12 mouse cellular contexts compared by ENCODE assay signal in genomic region chr11:67153123-67153522, GRCm38 (mm10). TPM values are rescaled to one million over a fixed set of nuclear protein-coding genes. Genes with fewer than 3 reads are reported as not detected.
A peak's percentile ranks its signal among the peaks of the same experiment; 100 is the strongest.
DNase-seq lines count a peak whose midpoint lies in the region; ATAC-seq lines count a peak whose summit lies in the region.
"Had no signal": no experiment of that assay in that cellular context is flagged by ENCODE, and none has a peak within 500 bp of the region (broad histone marks: within the 10 kb centered on the region; RNA-seq: fewer than 3 reads in every experiment).

No protein-coding gene starts in this region.

- DNase-seq in heart, postnatal 14 days: peak; percentile 10 to 30
- DNase-seq in adrenal gland, postnatal 25 days: peak; percentile 18
- peak; percentile 25 to 47 for DNase-seq in frontal cortex, postnatal 14 days (ENCODE audit: low spot score in 2 of 2)
- DNase-seq in left cerebral cortex, postnatal 14 days (ENCODE audit: low spot score in 2 of 2): peak; percentile 43 to 49
- DNase-seq in lung, postnatal 25 days (ENCODE audit: low spot score): no peak

- H3K4me1 ChIP-seq in heart, embryonic 12.5 days (replicated peaks): 0 out of 2 replicates have a peak, but pooled peaks cover 3% of the 10 kb centered on the region
- H3K4me1 ChIP-seq in intestine, embryonic 15.5 days (replicated peaks): no peaks in the 10 kb centered on the region
- H3K4me1 ChIP-seq: embryonic facial prominence, embryonic 13.5 days had no signal

- no peaks in the 10 kb centered on the region for H3K27me3 ChIP-seq in heart, embryonic 12.5 days (replicated peaks)
- H3K27me3 ChIP-seq in intestine, embryonic 15.5 days (replicated peaks): no peaks in the 10 kb centered on the region
- H3K27me3 ChIP-seq: embryonic facial prominence, embryonic 13.5 days had no signal

- 13% methylated on average over 1 of the region's 1 CpGs for WGBS in heart, embryonic 12.5 days
- 14% methylated on average over 1 of the region's 1 CpGs for WGBS in intestine, embryonic 15.5 days

- no peaks in the 10 kb centered on the region for H3K36me3 ChIP-seq in heart, embryonic 12.5 days
- H3K36me3 ChIP-seq in intestine, embryonic 15.5 days: no peaks in the 10 kb centered on the region
- H3K36me3 ChIP-seq: embryonic facial prominence, embryonic 13.5 days had no signal

- H3K4me2 ChIP-seq in heart, embryonic 12.5 days: no peak overlapping the region
- no peak overlapping the region for H3K4me2 ChIP-seq in intestine, embryonic 15.5 days (replicated peaks)
- H3K4me2 ChIP-seq: embryonic facial prominence, embryonic 13.5 days had no signal

- H3K9me3 ChIP-seq in heart, embryonic 12.5 days (replicated peaks): no peaks in the 10 kb centered on the region
- no peaks in the 10 kb centered on the region for H3K9me3 ChIP-seq in intestine, embryonic 15.5 days
- H3K9me3 ChIP-seq: embryonic facial prominence, embryonic 13.5 days had no signal

- H3K4me3 ChIP-seq in heart, embryonic 12.5 days: no peak overlapping the region
- no peak overlapping the region for H3K4me3 ChIP-seq in intestine, embryonic 15.5 days (replicated peaks)
- H3K4me3 ChIP-seq: embryonic facial prominence, embryonic 13.5 days had no signal

- no peak overlapping the region for H3K27ac ChIP-seq in heart, embryonic 12.5 days (ENCODE audit: poor library complexity, severe bottlenecking)
- no peak overlapping the region for H3K27ac ChIP-seq in intestine, embryonic 15.5 days
- H3K27ac ChIP-seq: embryonic facial prominence, embryonic 13.5 days had no signal

- ATAC-seq in heart, embryonic 12.5 days (ENCODE audit: insufficient number of reproducible peaks, low FRiP score): no peak
- ATAC-seq in intestine, embryonic 15.5 days: no peak
- ATAC-seq in erythroblast, adult 5-6 weeks (replicated peaks; ENCODE audit: low FRiP score, poor library complexity, severe bottlenecking): no peak
- ATAC-seq: Patski had no signal

- H3K9ac ChIP-seq in heart, embryonic 12.5 days: no peak overlapping the region
- H3K9ac ChIP-seq in intestine, embryonic 15.5 days: no peak overlapping the region
- H3K9ac ChIP-seq: embryonic facial prominence, embryonic 13.5 days had no signal

- intact Hi-C loops in heart, postnatal 14 days (cut with DNase I): no loop called here
- intact Hi-C loops in left cerebral cortex, postnatal 14 days (cut with DNase I): no loop called here

RNA-seq across cellular contexts. Expression of gene Myh2, which starts 17.7 kb away (rescaled TPM):
- not detected for total RNA-seq in heart, postnatal 14 days (2021)
- not detected in 2 replicates for polyA plus RNA-seq in heart, embryonic 12.5 days (2016; fragmentation: Nextera tagmentation; extraction: Ambion mirVana)
- not detected in 2 replicates for total RNA-seq in adrenal gland, postnatal 25 days (2021)
- under 1 TPM; 0.42 to 0.59 TPM for total RNA-seq in left cerebral cortex, postnatal 14 days (2021)
- 0.03 TPM in 1 of 2 replicates, not detected in the other for polyA plus RNA-seq in intestine, embryonic 15.5 days (2015; fragmentation: Nextera tagmentation; extraction: Ambion mirVana)
- not detected in 2 replicates for total RNA-seq in erythroblast, adult 5-6 weeks (2015; ENCODE audit: low replicate concordance)
- total RNA-seq in erythroblast, adult 5-6 weeks (2017; ENCODE audit: low replicate concordance): not detected in 2 replicates
- polyA plus RNA-seq: Patski; stomach, embryonic 14.5 days had no signal

RNA-seq across cellular contexts. Expression of gene Myh1, which starts 46.7 kb away (rescaled TPM):
- not detected for total RNA-seq in heart, postnatal 14 days (2021)
- polyA plus RNA-seq in heart, embryonic 12.5 days (2016; fragmentation: Nextera tagmentation; extraction: Ambion mirVana): 0.08 and 0.09 TPM in 2 replicates
- 0.12 TPM in 1 of 2 replicates, not detected in the other for total RNA-seq in adrenal gland, postnatal 25 days (2021)
- total RNA-seq in left cerebral cortex, postnatal 14 days (2021): under 1 TPM; 0.46 to 0.47 TPM
- 0.03 TPM in 1 of 2 replicates, not detected in the other for polyA plus RNA-seq in intestine, embryonic 15.5 days (2015; fragmentation: Nextera tagmentation; extraction: Ambion mirVana)
- total RNA-seq in erythroblast, adult 5-6 weeks (2015; ENCODE audit: low replicate concordance): not detected in 2 replicates
- not detected in 2 replicates for total RNA-seq in erythroblast, adult 5-6 weeks (2017; ENCODE audit: low replicate concordance)
- polyA plus RNA-seq: intestine, embryonic 14.5 days; Patski had no signal
